Mouse (Mus musculus): ENCODE measurements around the gene Bcar1.

GRCm38 (mm10) chr8:111735791-111736190 is 7.8 kb downstream of the Bcar1 start:
- TF ChIP-seq EP300 (IDR thresholded peaks at IDR 0.05; ENCODE audit: low read depth) (no peak), CTCF (IDR thresholded peaks at IDR 0.05; ENCODE audit: low read depth) (no peak)
